Mouse (Mus musculus): ENCODE measurements around the gene Cd109. TPM values are rescaled to one million over a fixed set of nuclear protein-coding genes. Genes with fewer than 3 reads are reported as not detected.

Gene Cd109
- polyA plus RNA-seq (2012; ENCODE audit: insufficient read depth, insufficient read length, missing spikeins) = 2.8 and 4.1 TPM in 2 replicates

DNA sequence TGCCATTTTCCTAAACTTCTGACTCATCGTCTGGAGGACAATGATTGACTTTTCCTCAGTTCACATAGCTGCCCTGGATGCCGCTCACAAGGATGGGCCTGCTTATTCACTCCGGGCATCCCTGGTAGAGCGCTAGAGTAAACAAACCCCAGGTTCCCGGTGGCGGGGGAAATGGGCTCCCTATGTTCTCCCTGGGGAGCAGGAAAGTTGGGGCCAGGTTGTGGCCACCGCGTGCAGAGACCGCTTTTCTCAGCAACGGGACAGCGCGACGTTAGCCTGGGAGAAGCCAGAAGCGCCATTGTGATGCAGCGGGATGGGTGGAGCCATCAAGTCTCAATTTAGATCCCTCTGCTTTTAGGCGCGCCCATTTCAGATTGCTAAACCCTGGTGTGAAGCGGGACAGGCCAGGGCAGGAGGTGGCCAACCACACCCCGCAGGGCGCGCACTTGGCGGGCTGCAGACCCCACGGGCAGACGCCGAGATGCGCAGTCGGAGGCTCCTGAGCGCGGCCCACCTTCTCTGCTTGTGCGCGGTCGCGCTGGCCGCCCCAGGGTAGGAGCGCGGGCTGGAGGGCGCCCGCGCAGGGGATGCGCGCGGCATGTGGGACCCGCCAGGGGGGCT is at the start of gene Cd109:
Gene Cd109, plus strand, starts transcription at position 146 of the 621 bp plus-strand sequence.
- no peak within 1 kb of the TSS for H3K27ac ChIP-seq (ENCODE audit: insufficient read depth, low read depth, low read length)
- H3K4me1 ChIP-seq (ENCODE audit: control insufficient read depth, insufficient read depth, low read length) = peaks cover 5% of the 10 kb centered on the region
- H3K4me3 ChIP-seq (ENCODE audit: insufficient read depth, low read length) = peak within 1 kb of the TSS; percentile 81
- TF ChIP-seq CTCF (IDR thresholded peaks at IDR 0.05; ENCODE audit: low read depth, low read length) = no peak
- TF ChIP-seq POLR2A (IDR thresholded peaks at IDR 0.05; ENCODE audit: borderline replicate concordance, low read depth, low read length) = no peak

DNA sequence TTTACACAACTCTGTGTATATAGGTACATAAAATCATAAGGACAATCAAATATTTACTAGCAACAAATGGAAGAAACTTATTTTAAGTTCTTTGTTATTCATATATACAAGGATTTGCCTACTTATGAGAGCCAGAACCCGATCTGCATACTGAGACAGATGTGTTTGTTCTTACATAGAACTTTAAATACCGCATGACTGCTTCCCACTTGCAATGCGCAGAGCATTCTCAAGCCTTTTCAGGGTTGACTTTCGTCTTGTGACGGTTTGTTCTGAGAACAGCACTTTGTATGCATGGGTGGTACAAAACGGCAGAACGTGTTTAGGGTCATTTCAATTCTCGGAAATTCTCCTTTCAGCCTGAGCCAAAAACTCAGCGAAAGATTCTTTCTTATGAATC is 45.4 kb upstream of the Cd109 start:
- H3K4me1 ChIP-seq (ENCODE audit: control insufficient read depth, insufficient read depth, low read length) = 0 out of 2 replicates have a peak, but pooled peaks cover 3% of the 10 kb centered on the region
- no peak overlapping the region for H3K27ac ChIP-seq (ENCODE audit: insufficient read depth, low read depth, low read length)
- H3K4me3 ChIP-seq (ENCODE audit: insufficient read depth, low read length) = no peak overlapping the region
- TF ChIP-seq POLR2A (IDR thresholded peaks at IDR 0.05; ENCODE audit: borderline replicate concordance, low read depth, low read length) = no peak
- TF ChIP-seq CTCF (IDR thresholded peaks at IDR 0.05; ENCODE audit: low read depth, low read length) = no peak

DNA sequence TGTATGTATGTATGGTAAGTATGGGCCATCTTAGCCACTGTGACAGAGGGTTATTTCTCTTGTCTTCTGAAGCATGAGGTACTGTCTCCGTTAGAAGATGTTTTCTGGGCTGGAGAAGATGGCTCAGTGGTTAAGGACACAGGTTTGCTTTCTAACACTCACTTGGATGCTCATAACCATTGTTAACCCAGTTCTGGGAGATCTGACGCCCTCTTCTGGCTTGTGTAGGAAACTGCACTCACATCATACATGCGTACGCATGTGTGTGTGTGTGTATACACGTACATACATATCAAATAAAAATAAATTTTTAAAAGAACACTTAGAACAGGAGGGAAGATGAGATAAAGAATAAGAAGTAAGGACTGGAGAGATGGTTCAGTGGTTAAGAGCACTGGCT is 38.9 kb upstream of the Cd109 start:
- Histone ChIP-seq H3K4me1 (ENCODE audit: control insufficient read depth, insufficient read depth, low read length) (peaks cover 10% of the 10 kb centered on the region), H3K4me3 (ENCODE audit: insufficient read depth, low read length) (no peak overlapping the region), H3K27ac (ENCODE audit: insufficient read depth, low read depth, low read length) (no peak overlapping the region)
- no peak for TF ChIP-seq POLR2A (IDR thresholded peaks at IDR 0.05; ENCODE audit: borderline replicate concordance, low read depth, low read length)
- no peak for TF ChIP-seq CTCF (IDR thresholded peaks at IDR 0.05; ENCODE audit: low read depth, low read length)

DNA sequence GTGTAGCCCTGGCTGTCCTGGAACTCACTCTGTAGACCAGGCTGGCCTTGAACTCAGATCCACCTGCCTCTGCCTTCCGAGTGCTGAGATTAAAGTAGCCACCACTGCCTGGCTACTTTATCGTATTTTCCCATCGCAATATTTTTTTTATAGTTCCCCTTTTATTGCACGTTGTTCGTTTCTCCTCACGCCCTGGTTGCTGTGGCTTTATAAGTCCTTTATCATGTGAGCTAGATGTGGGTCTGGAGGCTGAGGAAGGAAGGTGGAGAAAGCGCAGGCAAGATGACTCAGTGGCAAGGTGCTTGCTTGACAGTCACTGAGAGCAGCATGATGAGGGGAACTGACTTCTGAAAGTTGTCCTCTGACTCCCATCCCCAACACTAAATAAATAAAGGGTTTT is 36.5 kb upstream of the Cd109 start:
- TF ChIP-seq CTCF (IDR thresholded peaks at IDR 0.05; ENCODE audit: low read depth, low read length) (no peak), POLR2A (IDR thresholded peaks at IDR 0.05; ENCODE audit: borderline replicate concordance, low read depth, low read length) (no peak)
- Histone ChIP-seq H3K4me3 (ENCODE audit: insufficient read depth, low read length) (no peak overlapping the region), H3K4me1 (ENCODE audit: control insufficient read depth, insufficient read depth, low read length) (peaks cover 21% of the 10 kb centered on the region), H3K27ac (ENCODE audit: insufficient read depth, low read depth, low read length) (peak overlapping the region; percentile 35; the same call in 1 of the 2 replicates)

DNA sequence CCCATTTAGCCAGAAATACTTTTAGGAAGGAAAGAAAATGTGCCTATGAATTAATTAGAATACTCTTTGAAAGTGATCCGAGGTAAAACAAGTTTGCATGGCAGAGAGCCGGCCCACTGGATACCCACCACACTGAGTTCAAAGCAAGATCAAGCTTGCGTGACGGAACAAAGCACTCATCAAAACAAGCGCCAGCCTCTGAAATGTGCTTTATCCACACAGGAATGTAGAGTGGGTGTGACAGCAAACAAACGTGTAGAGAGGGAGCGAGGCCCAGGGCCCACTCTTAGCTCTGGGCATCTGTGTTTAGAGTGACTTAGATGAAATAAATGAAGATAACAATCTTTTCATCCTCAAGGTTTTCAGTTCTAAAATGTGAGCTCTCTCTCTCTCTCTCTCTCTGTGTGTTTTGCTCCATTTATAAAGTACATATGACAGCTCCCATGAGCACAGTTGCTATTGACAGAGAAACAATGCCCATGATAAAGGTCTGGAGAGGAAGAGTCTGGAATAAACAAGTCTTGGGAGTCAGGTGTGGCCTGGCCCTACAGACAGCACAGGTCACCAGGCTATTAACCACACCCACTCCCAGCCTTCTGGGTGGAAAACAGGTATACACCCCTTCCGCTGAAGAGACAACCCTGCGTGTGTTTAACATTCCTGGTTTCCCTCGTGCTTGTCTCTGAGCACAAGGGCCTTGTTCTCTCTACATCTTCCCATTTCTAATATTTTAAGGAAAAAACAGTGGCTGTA is 35.5 kb upstream of the Cd109 start:
- H3K4me3 ChIP-seq (ENCODE audit: insufficient read depth, low read length) = no peak overlapping the region
- peaks cover 21% of the 10 kb centered on the region for H3K4me1 ChIP-seq (ENCODE audit: control insufficient read depth, insufficient read depth, low read length)
- TF ChIP-seq CTCF (IDR thresholded peaks at IDR 0.05; ENCODE audit: low read depth, low read length) (no peak), POLR2A (IDR thresholded peaks at IDR 0.05; ENCODE audit: borderline replicate concordance, low read depth, low read length) (no peak)
- no peak overlapping the region for H3K27ac ChIP-seq (ENCODE audit: insufficient read depth, low read depth, low read length)

DNA sequence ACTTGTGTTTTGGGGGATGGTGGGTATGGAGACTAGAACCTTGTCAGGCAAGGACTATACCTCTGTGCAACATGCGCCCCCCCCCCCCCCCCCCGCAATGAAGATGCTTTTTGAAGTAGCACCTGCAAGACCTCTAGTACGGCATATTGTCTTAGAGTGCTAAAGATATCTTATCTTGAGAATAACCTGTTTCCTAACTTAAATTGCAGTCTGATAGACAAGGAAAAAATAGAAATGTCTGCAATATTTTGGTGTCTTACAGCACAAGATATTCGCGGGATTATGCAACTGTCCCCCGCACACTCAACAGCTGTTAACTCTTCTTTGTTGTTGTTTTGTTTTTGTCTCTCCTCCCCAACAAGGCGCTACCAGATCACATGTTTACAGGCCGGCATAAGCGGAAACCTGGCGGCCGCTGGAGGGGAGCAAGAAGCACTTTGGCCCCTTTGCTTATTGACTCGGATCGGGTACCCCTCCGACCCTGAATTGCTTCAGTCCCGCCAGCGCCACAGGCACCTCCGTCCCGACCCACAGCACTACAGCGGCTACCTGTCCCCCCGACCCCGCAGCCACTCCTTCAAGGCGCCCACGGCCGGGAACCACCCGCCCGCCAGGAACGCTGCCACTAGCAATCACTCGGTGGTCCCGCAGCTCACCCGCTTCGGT is 28.0 kb upstream of the Cd109 start:
- Histone ChIP-seq H3K27ac (ENCODE audit: insufficient read depth, low read depth, low read length) (peak overlapping the region; percentile 73), H3K4me3 (ENCODE audit: insufficient read depth, low read length) (peak overlapping the region; percentile 85), H3K4me1 (ENCODE audit: control insufficient read depth, insufficient read depth, low read length) (peaks cover 34% of the 10 kb centered on the region)
- no peak for TF ChIP-seq POLR2A (IDR thresholded peaks at IDR 0.05; ENCODE audit: borderline replicate concordance, low read depth, low read length)
- no peak for TF ChIP-seq CTCF (IDR thresholded peaks at IDR 0.05; ENCODE audit: low read depth, low read length)

DNA sequence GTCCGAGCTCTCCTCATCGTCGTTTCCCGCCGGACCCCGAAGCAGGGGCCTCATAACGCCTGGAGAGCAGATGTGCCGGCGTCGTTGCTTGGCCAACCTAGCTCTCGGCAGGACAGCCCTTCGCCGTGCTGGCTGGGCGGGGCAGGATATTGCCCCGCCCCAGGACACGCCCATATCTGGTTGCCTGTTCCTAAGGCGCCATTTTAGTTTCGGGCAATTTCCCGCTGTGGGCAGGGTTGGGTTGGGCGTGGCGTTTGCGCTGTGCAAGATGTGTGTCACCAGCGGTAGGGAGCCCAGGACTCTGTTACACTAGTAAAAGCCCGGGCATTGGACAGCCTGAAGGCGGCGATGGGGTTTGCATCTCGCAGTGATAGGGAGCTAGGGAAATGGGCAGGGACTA is 27.4 kb upstream of the Cd109 start, which contains the start of gene Slc17a5:
Gene Slc17a5, minus strand, starts transcription at position 128 of the 400 bp plus-strand sequence.
- H3K4me1 ChIP-seq (ENCODE audit: control insufficient read depth, insufficient read depth, low read length) = peaks cover 31% of the 10 kb centered on the region
- H3K4me3 ChIP-seq (ENCODE audit: insufficient read depth, low read length) = peak within 1 kb of the TSS; percentile 85
- H3K27ac ChIP-seq (ENCODE audit: insufficient read depth, low read depth, low read length) = peak within 1 kb of the TSS; percentile 100
- TF ChIP-seq CTCF (IDR thresholded peaks at IDR 0.05; ENCODE audit: low read depth, low read length) = no peak
- TF ChIP-seq POLR2A (IDR thresholded peaks at IDR 0.05; ENCODE audit: borderline replicate concordance, low read depth, low read length) = no peak; the same call in 1 of the 2 replicates

DNA sequence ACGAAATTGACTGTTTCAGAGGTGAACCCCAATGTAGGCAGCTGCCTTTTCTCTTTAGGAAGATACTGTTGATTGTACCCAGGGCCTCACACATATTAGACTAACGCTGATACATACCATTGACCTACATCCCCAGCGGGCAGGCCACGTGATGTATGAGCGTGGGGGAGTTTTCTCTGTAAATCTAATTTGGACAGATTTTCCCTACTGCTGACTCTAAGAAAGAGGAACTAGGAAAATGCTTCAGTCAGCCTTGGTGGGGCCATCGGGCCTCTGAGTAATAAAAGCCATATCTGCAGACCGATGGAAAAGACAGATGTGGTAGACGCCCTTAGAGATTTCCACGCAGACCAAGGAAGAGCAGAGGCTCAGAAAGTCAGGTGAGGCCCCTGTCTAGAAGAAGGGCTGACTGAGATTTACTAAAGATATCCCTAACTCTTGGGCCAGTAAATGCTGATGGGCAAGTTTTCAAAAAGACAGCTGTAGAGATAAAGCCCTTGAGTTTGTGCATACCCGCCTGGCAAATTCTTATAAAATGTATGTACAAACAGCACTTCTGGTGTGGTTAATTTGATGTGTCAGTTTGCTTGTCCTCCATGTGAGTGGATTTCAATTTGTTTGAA is 26.8 kb upstream of the Cd109 start:
- H3K4me3 ChIP-seq (ENCODE audit: insufficient read depth, low read length) = peak overlapping the region; percentile 63
- peak overlapping the region; percentile 100 for H3K27ac ChIP-seq (ENCODE audit: insufficient read depth, low read depth, low read length)
- H3K4me1 ChIP-seq (ENCODE audit: control insufficient read depth, insufficient read depth, low read length) = peaks cover 29% of the 10 kb centered on the region
- TF ChIP-seq CTCF (IDR thresholded peaks at IDR 0.05; ENCODE audit: low read depth, low read length) (no peak), POLR2A (IDR thresholded peaks at IDR 0.05; ENCODE audit: borderline replicate concordance, low read depth, low read length) (peak; percentile 64; the same call in 1 of the 2 replicates)

DNA sequence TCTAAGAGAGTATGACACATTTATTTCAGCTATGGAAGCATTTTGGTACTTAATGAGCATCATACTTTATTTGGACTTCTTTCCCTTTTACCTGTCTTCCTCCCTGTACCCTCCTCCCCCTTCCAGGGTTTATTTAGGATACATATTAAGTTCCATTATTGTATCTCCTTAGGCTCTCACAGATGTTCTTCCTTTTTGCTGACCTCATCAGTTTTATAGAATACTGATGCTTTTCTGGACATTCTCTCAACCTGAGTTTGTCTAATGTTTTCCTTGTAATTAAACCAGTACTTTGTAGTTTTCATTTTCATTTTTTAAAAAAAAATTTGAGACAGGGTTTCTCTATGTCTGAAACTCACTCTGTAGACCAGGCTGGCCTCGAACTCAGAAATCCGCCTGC is 24.9 kb upstream of the Cd109 start:
- TF ChIP-seq POLR2A (IDR thresholded peaks at IDR 0.05; ENCODE audit: borderline replicate concordance, low read depth, low read length) (no peak), CTCF (IDR thresholded peaks at IDR 0.05; ENCODE audit: low read depth, low read length) (no peak)
- Histone ChIP-seq H3K4me1 (ENCODE audit: control insufficient read depth, insufficient read depth, low read length) (peaks cover 29% of the 10 kb centered on the region), H3K27ac (ENCODE audit: insufficient read depth, low read depth, low read length) (no peak overlapping the region), H3K4me3 (ENCODE audit: insufficient read depth, low read length) (no peak overlapping the region)
